Mouse (Mus musculus) embryonic facial prominence, embryonic 14.5 days (tissue): ENCODE measurements around the gene Dusp22. TPM values are rescaled to one million over a fixed set of nuclear protein-coding genes. Genes with fewer than 3 reads are reported as not detected.

Source experiments
- ATAC-seq: fragments of 200-750 bp; cut with Nextera tagmentation; 2 replicates; pipeline ENCODE4 v1.8.0; 2017; ENCODE audit warnings: low read depth, moderate number of reproducible peaks, moderate TSS enrichment
- DNase-seq: peaks from one replicate; pipeline ENCODE4 v3.0.0-alpha.2; 2015; ENCODE audit warnings: low spot score
- H3K27ac ChIP-seq: fragments of 300-500 bp; sonication (generic); replicated peaks from 2 replicates; pipeline ENCODE4 v1.5.1; 2014; ENCODE audit warnings: low read depth, mild to moderate bottlenecking, low read length, moderate library complexity
- H3K27me3 ChIP-seq: fragments of 300-500 bp; sonication (generic); replicated peaks from 2 replicates; pipeline ENCODE4 v1.6.1; 2014; ENCODE audit warnings: low read length; ENCODE audit not compliant: control insufficient read depth, insufficient read depth
- H3K36me3 ChIP-seq: fragments of 300-500 bp; sonication (generic); 2 replicates; pipeline ENCODE4 v1.6.1; 2014; ENCODE audit warnings: low read length, mixed read lengths; ENCODE audit not compliant: control insufficient read depth, insufficient read depth
- H3K4me1 ChIP-seq: fragments of 300-500 bp; sonication (generic); 2 replicates; pipeline ENCODE4 v1.6.1; 2014; ENCODE audit warnings: antibody characterized with exemption, low read length; ENCODE audit not compliant: control insufficient read depth, insufficient read depth
- H3K4me2 ChIP-seq: fragments of 300-500 bp; sonication (generic); 2 replicates; pipeline ENCODE4 v1.6.1; 2014; ENCODE audit warnings: low read depth, mild to moderate bottlenecking, low read length, moderate library complexity, mixed read lengths
- H3K4me3 ChIP-seq: fragments of 300-500 bp; sonication (generic); 2 replicates; pipeline ENCODE4 v1.5.1; 2014; ENCODE audit warnings: low read depth, mild to moderate bottlenecking, low read length
- H3K9ac ChIP-seq: fragments of 300-500 bp; sonication (generic); 2 replicates; pipeline ENCODE4 v1.6.1; 2014; ENCODE audit warnings: low read depth, mild to moderate bottlenecking, low read length, moderate library complexity, mixed read lengths
- H3K9me3 ChIP-seq: fragments of 300-500 bp; sonication (generic); 2 replicates; pipeline ENCODE4 v1.6.1; 2016; ENCODE audit warnings: low read length; ENCODE audit not compliant: control insufficient read depth
- WGBS: fragments of 180-500 bp; shearing (Covaris S2); extraction: QIAGEN DNeasy Blood & Tissue Kit; methylation state at CpG from one replicate; pipeline ENCODE4 v1.1.7; 2014; 5-methylcytosine and 5-hydroxymethylcytosine counted together
- polyA plus RNA-seq: library from polyadenylated mRNA; unstranded; fragments of >200 nt; fragmentation: Nextera tagmentation; extraction: Ambion mirVana; gene quantifications from 2 replicates; pipeline ENCODE4 v1.2.1, GENCODE M21; 2014

Gene Dusp22
- polyA plus RNA-seq, 1 experiment from 2014 or later, result 35.8 TPM

DNA sequence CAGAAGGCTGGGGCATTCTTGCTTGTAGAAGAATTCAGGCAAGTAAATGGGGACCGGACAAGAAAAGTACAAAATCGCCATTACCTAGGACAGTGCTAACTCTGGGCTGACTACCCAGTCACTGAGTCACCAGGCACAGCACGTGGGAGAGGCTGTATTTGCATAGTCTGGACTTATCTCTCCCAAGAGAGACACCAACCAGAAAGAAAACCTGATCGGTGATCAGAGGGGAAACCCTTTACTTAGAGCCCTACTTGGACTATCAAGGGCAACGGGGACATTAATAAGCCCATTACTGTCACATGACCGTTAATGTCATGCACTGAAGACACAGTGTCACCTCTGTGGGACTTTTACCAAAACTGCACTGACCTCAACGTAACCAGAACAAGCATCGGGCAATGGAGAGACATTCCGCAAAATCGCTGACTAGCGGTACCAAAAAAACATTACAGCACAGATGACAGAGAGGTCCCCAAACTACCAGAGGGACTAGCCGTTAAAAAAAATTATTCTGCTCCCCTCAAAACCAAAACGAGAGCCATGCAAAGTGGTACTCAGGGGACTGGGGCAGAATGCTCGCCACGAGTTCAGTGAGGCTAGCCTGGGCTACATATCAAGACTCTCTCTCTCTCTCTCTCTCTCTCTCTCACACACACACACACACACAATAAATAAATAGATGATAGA, 70.5 kb downstream of the Dusp22 start:
- no peak for ATAC-seq
- Histone ChIP-seq H3K9ac (no peak overlapping the region), H3K4me2 (no peak overlapping the region), H3K4me1 (no peaks in the 10 kb centered on the region), H3K9me3 (no peaks in the 10 kb centered on the region), H3K27me3 (no peaks in the 10 kb centered on the region), H3K36me3 (no peaks in the 10 kb centered on the region), H3K27ac (no peak overlapping the region), H3K4me3 (no peak overlapping the region)
- no peak for DNase-seq
- 83% methylated on average over 15 of the region's 15 CpGs for WGBS

DNA sequence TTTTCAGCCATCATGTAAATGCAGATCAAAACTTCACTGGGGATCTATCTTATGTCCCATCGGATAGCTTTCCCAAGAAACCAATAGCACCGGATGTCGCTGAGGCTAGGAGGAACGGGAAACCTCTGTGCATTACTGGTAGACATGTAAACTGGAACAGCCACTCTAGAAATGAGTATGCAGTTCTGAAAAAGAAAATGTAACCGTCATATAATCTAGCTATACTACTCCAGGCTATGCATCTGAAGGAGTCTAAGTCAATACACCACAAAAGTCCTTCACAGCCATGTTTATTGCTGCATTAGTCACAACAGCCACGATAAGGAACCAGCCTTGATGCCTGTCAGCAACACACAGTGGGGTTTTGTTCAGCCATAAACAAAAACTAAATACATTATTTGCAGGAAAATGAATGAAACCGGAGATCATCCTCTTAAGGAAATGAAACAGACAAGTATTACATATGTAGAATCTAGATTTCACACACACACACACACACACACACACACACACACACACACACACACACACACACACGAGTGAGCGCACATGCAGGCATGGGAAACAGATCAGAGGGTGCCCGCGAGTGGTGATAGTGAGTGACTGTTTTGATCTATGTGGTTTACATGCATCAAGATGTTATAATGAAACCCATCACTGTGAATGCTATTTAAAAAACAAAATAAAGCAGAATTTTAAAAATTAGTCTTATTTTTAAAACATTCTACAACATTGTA, 73.1 kb downstream of the Dusp22 start:
- H3K9me3 ChIP-seq, result no peaks in the 10 kb centered on the region
- H3K4me2 ChIP-seq, result no peak overlapping the region
- DNase-seq, result no peak
- H3K27me3 ChIP-seq, result no peaks in the 10 kb centered on the region
- H3K9ac ChIP-seq, result no peak overlapping the region
- no peak overlapping the region for H3K27ac ChIP-seq
- H3K36me3 ChIP-seq, result no peaks in the 10 kb centered on the region
- no peak for ATAC-seq
- 79% methylated on average over 11 of the region's 11 CpGs for WGBS
- no peak overlapping the region for H3K4me3 ChIP-seq
- H3K4me1 ChIP-seq, result no peaks in the 10 kb centered on the region

GRCm38 (mm10) chr13:30736721-30737120, 76.9 kb downstream of the Dusp22 start:
- WGBS, result 79% methylated on average over 5 of the region's 5 CpGs

GRCm38 (mm10) chr13:30737257-30737656, 77.5 kb downstream of the Dusp22 start:
- no peaks in the 10 kb centered on the region for H3K27me3 ChIP-seq
- no peak overlapping the region for H3K4me3 ChIP-seq
- H3K9me3 ChIP-seq, result no peaks in the 10 kb centered on the region
- H3K4me1 ChIP-seq, result no peaks in the 10 kb centered on the region
- H3K4me2 ChIP-seq, result no peak overlapping the region
- H3K27ac ChIP-seq, result no peak overlapping the region
- ATAC-seq (no peak), DNase-seq (no peak)
- 79% methylated on average over 2 of the region's 2 CpGs for WGBS
- no peaks in the 10 kb centered on the region for H3K36me3 ChIP-seq
- H3K9ac ChIP-seq, result no peak overlapping the region

More at GRCm38 (mm10) chr13:30736721-30737120, 76.9 kb downstream of the Dusp22 start:
- Histone ChIP-seq H3K9ac (no peak overlapping the region), H3K4me1 (no peaks in the 10 kb centered on the region), H3K9me3 (no peaks in the 10 kb centered on the region), H3K4me3 (no peak overlapping the region), H3K27ac (no peak overlapping the region), H3K36me3 (no peaks in the 10 kb centered on the region), H3K4me2 (no peak overlapping the region), H3K27me3 (no peaks in the 10 kb centered on the region)
- DNase-seq, result no peak
- no peak for ATAC-seq

GRCm38 (mm10) chr13:30738310-30738840, 78.6 kb downstream of the Dusp22 start:
- Histone ChIP-seq H3K4me2 (no peak overlapping the region), H3K27me3 (no peaks in the 10 kb centered on the region), H3K4me1 (no peaks in the 10 kb centered on the region), H3K9me3 (no peaks in the 10 kb centered on the region), H3K9ac (no peak overlapping the region), H3K36me3 (no peaks in the 10 kb centered on the region), H3K4me3 (no peak overlapping the region), H3K27ac (no peak overlapping the region)
- ATAC-seq, result no peak
- DNase-seq, result no peak
- WGBS, result 87% methylated on average over 4 of the region's 4 CpGs

- DNase-seq, result no peak
- 66% methylated on average over 5 of the region's 5 CpGs for WGBS
- Histone ChIP-seq H3K36me3 (no peaks in the 10 kb centered on the region), H3K27me3 (no peaks in the 10 kb centered on the region), H3K4me1 (no peaks in the 10 kb centered on the region), H3K27ac (no peak overlapping the region), H3K9ac (no peak overlapping the region), H3K4me2 (no peak overlapping the region), H3K4me3 (no peak overlapping the region), H3K9me3 (no peaks in the 10 kb centered on the region)
- no peak for ATAC-seq
These were observed 81.4 kb downstream of the Dusp22 start for GRCm38 (mm10) chr13:30741172-30741571.

DNA sequence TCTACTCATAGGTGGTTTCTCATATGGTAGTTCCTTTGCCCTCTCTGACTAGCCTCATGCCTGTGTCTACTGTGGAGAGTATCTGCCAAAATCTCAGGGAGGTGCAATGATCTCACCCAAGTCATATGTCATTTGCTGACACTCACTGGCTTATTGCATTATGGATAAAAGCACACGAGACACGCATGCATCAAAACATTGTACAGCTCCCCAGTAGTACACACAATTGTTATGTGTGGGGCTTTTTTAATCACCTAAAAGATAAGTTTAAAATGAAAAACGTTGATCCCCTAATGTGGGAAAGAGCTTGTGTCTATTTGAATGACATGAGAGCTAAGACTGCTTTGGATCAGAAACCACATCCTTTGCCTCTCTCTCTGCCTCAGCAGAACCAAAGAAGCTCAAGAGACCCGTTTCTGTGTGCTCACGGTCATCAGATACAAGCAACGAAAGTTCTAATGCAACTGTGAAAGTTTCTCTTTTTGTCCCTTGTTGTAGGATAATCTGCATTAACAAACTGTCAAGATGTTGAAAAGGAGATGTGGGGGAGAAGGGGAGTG, 82.7 kb downstream of the Dusp22 start:
- Histone ChIP-seq H3K9me3 (no peaks in the 10 kb centered on the region), H3K27ac (no peak overlapping the region), H3K4me2 (no peak overlapping the region), H3K36me3 (no peaks in the 10 kb centered on the region), H3K4me3 (no peak overlapping the region), H3K9ac (no peak overlapping the region), H3K27me3 (peaks cover 7% of the 10 kb centered on the region), H3K4me1 (no peaks in the 10 kb centered on the region)
- no peak for ATAC-seq
- DNase-seq, result no peak
- WGBS, result 71% methylated on average over 6 of the region's 6 CpGs

DNA sequence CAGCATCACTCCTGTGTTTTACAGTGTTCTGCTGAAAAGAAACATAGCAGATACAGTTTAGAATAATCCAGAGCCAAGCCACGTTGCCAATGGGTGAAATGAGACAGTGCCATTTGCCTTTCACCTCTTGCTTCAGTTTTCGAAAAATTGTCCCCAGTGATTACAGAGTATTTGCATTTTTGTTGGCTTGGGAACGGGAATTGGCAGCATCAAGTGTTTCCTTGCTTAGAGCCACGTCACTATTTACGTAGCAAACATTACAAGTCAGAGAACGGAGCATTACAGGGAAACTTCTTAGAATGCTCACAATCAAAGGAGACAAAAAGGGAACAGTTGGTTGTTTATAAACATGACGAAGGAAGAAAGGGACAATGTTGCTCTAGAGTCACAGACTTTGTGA, 85.3 kb downstream of the Dusp22 start:
- no peak overlapping the region for H3K4me2 ChIP-seq
- 0 out of 2 replicates have a peak, but pooled peaks cover 8% of the 10 kb centered on the region for H3K4me1 ChIP-seq
- DNase-seq, result no peak
- WGBS, result 70% methylated on average over 7 of the region's 7 CpGs
- no peak for ATAC-seq
- no peaks in the 10 kb centered on the region for H3K9me3 ChIP-seq
- H3K27me3 ChIP-seq, result peaks cover 33% of the 10 kb centered on the region
- H3K9ac ChIP-seq, result no peak overlapping the region
- no peak overlapping the region for H3K27ac ChIP-seq
- H3K4me3 ChIP-seq, result no peak overlapping the region
- H3K36me3 ChIP-seq, result no peaks in the 10 kb centered on the region
